Mouse (Mus musculus): Measurements from ENCODE around the gene Nav1.

DNA sequence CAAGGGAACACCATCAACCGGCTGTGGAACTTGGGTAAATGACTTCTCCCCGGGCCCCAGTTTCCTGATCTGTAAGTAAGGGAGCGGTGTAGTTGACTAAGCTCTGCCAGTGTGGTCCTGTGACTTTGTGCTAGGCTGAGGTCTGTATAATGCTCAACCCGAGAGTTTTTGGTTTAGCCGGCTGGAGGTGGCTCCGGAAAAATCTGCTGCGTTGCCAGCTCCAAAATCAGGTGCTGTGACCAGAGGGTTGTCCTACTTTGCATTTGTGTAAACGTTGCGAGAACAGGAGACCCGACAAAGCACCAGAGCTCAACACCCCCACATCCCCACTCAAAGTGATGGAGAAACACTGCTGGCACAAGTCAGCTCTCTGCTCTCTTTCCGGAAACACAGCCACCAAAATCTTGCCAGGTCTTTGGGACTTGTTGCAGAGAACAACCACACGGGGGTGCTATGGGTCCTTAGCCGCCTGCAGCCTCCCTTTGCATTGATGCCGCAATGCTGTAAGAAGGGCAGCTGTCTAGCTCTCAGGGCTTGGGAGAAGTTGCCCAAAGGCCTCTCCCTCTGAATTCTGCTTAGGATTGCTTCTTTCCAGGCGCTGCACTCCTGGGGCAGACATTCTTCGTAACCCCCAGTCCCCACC lies 62.5 kb downstream of the Nav1 start:
- TF ChIP-seq POLR2A (IDR thresholded peaks at IDR 0.05; ENCODE audit: borderline replicate concordance, insufficient read depth, low read length) (no peak), CTCF (IDR thresholded peaks at IDR 0.05; ENCODE audit: borderline replicate concordance, insufficient read depth, low read depth, low read length) (peak; percentile 90)
